Mouse (Mus musculus): ENCODE measurements at regions not wholly inside any gene's neighbourhood (a gene's known extent, or its start where the extent isn't known, plus 50 kb on each side); places are given as distances from the start of the nearest gene placed in this dataset.

DNA sequence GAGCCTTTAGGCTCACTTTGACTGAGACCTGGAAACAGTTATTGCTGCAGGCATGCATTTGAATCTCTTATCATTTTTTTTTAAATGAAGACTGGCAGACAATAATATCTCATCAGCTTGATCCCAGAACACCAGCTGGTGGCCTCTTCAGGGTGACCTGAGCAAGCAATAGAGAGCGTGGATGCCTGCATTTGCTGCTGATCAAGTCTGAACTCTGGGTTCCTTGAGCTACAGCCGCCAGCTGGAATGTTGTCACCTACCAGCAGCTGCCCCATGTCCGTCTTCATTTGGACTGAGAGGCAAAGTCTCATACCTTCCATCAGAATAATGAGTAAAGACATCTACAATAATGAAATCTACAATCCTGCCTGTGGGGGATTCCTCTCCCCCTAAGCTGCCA, 2466.3 kb upstream of the 5930422O12Rik start:
- TF ChIP-seq HCFC1 (IDR thresholded peaks at IDR 0.05; ENCODE audit: borderline replicate concordance, insufficient read depth, low read length) (no peak), ZNF384 (IDR thresholded peaks at IDR 0.05; ENCODE audit: low read depth, low read length) (no peak)

All from ES-E14 (cell line).